Mouse (Mus musculus): Measurements from ENCODE around the gene Sirt7. TPM values are rescaled to one million over a fixed set of nuclear protein-coding genes. Genes with fewer than 3 reads are reported as not detected.
A peak's percentile ranks its signal among the peaks of the same experiment; 100 is the strongest.

The Sirt7 gene
- total RNA-seq, 1 experiment, result 29.4 TPM

GRCm38 (mm10) chr11:120603545-120603944, 21.5 kb downstream of the Sirt7 start:
- TF ChIP-seq HCFC1 (IDR thresholded peaks at IDR 0.05; ENCODE audit: borderline replicate concordance, insufficient read depth, low read length), result no peak
- no peak for TF ChIP-seq ZNF384 (IDR thresholded peaks at IDR 0.05; ENCODE audit: low read depth, low read length)
- TF ChIP-seq MAFK (IDR thresholded peaks at IDR 0.05; ENCODE audit: insufficient read depth, low read depth, low read length), result no peak
- TF ChIP-seq ZC3H11A (IDR thresholded peaks at IDR 0.05; ENCODE audit: borderline replicate concordance, low read depth, low read length), result no peak
- TF ChIP-seq CHD2 (IDR thresholded peaks at IDR 0.05; ENCODE audit: low read depth, low read length), result no peak
- H3K9me3 ChIP-seq (ENCODE audit: control insufficient read depth, insufficient read depth, low read depth, low read length), result no peaks in the 10 kb centered on the region
- H3K36me3 ChIP-seq (ENCODE audit: control insufficient read depth, insufficient read depth, low read length, poor library complexity, severe bottlenecking), result peaks cover 21% of the 10 kb centered on the region
- H3K4me1 ChIP-seq (ENCODE audit: control insufficient read depth in 2 of 2, insufficient read depth in 2 of 2, low read length in 2 of 2, poor library complexity in 1 of 2), result peaks cover 0 to 12% of the 10 kb centered on the region in 2 experiments; a peak in 3 of 4 replicates
- no peak overlapping the region for H3K9ac ChIP-seq (ENCODE audit: insufficient read depth, low read depth, low read length, poor library complexity, severe bottlenecking)
- no peak for DNase-seq (ENCODE audit: low read depth, low spot score)
- in situ Hi-C loops (cut with MboI; ENCODE audit: low sequenced_read_pairs in 2 of 2, unreplicated experiment in 2 of 2), result no loop called here
- no peak overlapping the region for H3K4me3 ChIP-seq (ENCODE audit: insufficient read depth in 1 of 2, low read depth in 1 of 2, low read length in 2 of 2, poor library complexity in 1 of 2, severe bottlenecking in 1 of 2)
- H3K27ac ChIP-seq (ENCODE audit: insufficient read depth, low read depth, low read length, poor library complexity, severe bottlenecking), result no peak overlapping the region

GRCm38 (mm10) chr11:120600716-120601115, 24.3 kb downstream of the Sirt7 start:
- TF ChIP-seq MAFK (IDR thresholded peaks at IDR 0.05; ENCODE audit: insufficient read depth, low read depth, low read length) (no peak), ZNF384 (IDR thresholded peaks at IDR 0.05; ENCODE audit: low read depth, low read length) (no peak), HCFC1 (IDR thresholded peaks at IDR 0.05; ENCODE audit: borderline replicate concordance, insufficient read depth, low read length) (no peak), ZC3H11A (IDR thresholded peaks at IDR 0.05; ENCODE audit: borderline replicate concordance, low read depth, low read length) (no peak), CHD2 (IDR thresholded peaks at IDR 0.05; ENCODE audit: low read depth, low read length) (no peak)
- H3K9me3 ChIP-seq (ENCODE audit: control insufficient read depth, insufficient read depth, low read depth, low read length), result no peaks in the 10 kb centered on the region
- peaks cover 32% of the 10 kb centered on the region for H3K36me3 ChIP-seq (ENCODE audit: control insufficient read depth, insufficient read depth, low read length, poor library complexity, severe bottlenecking)
- DNase-seq (ENCODE audit: low read depth, low spot score), result no peak
- H3K27ac ChIP-seq (ENCODE audit: insufficient read depth, low read depth, low read length, poor library complexity, severe bottlenecking), result no peak overlapping the region
- in situ Hi-C loops (cut with MboI; ENCODE audit: low sequenced_read_pairs in 2 of 2, unreplicated experiment in 2 of 2), result no loop called here
- H3K9ac ChIP-seq (ENCODE audit: insufficient read depth, low read depth, low read length, poor library complexity, severe bottlenecking), result no peak overlapping the region
- H3K4me3 ChIP-seq (ENCODE audit: insufficient read depth in 1 of 2, low read depth in 1 of 2, low read length in 2 of 2, poor library complexity in 1 of 2, severe bottlenecking in 1 of 2), result no peak overlapping the region
- H3K4me1 ChIP-seq (ENCODE audit: control insufficient read depth in 2 of 2, insufficient read depth in 2 of 2, low read length in 2 of 2, poor library complexity in 1 of 2), result peaks cover 4 to 7% of the 10 kb centered on the region in 2 experiments; a peak in 3 of 4 replicates

GRCm38 (mm10) chr11:120598990-120599549, 26.0 kb downstream of the Sirt7 start:
- Histone ChIP-seq H3K9me3 (ENCODE audit: control insufficient read depth, insufficient read depth, low read depth, low read length) (no peaks in the 10 kb centered on the region), H3K36me3 (ENCODE audit: control insufficient read depth, insufficient read depth, low read length, poor library complexity, severe bottlenecking) (peaks cover 42% of the 10 kb centered on the region), H3K9ac (ENCODE audit: insufficient read depth, low read depth, low read length, poor library complexity, severe bottlenecking) (peak overlapping the region; percentile 84), H3K4me3 (ENCODE audit: insufficient read depth in 1 of 2, low read depth in 1 of 2, low read length in 2 of 2, poor library complexity in 1 of 2, severe bottlenecking in 1 of 2) (peak overlapping the region; percentile 74 to 87), H3K4me1 (ENCODE audit: control insufficient read depth in 2 of 2, insufficient read depth in 2 of 2, low read length in 2 of 2, poor library complexity in 1 of 2) (peaks cover 4 to 7% of the 10 kb centered on the region in 2 experiments; a peak in 3 of 4 replicates), H3K27ac (ENCODE audit: insufficient read depth, low read depth, low read length, poor library complexity, severe bottlenecking) (peak overlapping the region; percentile 67; the same call in 1 of the 2 replicates)
- DNase-seq (ENCODE audit: low read depth, low spot score), result no peak
- in situ Hi-C loops (cut with MboI; ENCODE audit: low sequenced_read_pairs in 2 of 2, unreplicated experiment in 2 of 2), result no loop called here
- TF ChIP-seq ZNF384 (IDR thresholded peaks at IDR 0.05; ENCODE audit: low read depth, low read length) (no peak), MAFK (IDR thresholded peaks at IDR 0.05; ENCODE audit: insufficient read depth, low read depth, low read length) (no peak), ZC3H11A (IDR thresholded peaks at IDR 0.05; ENCODE audit: borderline replicate concordance, low read depth, low read length) (no peak), CHD2 (IDR thresholded peaks at IDR 0.05; ENCODE audit: low read depth, low read length) (no peak), HCFC1 (IDR thresholded peaks at IDR 0.05; ENCODE audit: borderline replicate concordance, insufficient read depth, low read length) (no peak)

DNA sequence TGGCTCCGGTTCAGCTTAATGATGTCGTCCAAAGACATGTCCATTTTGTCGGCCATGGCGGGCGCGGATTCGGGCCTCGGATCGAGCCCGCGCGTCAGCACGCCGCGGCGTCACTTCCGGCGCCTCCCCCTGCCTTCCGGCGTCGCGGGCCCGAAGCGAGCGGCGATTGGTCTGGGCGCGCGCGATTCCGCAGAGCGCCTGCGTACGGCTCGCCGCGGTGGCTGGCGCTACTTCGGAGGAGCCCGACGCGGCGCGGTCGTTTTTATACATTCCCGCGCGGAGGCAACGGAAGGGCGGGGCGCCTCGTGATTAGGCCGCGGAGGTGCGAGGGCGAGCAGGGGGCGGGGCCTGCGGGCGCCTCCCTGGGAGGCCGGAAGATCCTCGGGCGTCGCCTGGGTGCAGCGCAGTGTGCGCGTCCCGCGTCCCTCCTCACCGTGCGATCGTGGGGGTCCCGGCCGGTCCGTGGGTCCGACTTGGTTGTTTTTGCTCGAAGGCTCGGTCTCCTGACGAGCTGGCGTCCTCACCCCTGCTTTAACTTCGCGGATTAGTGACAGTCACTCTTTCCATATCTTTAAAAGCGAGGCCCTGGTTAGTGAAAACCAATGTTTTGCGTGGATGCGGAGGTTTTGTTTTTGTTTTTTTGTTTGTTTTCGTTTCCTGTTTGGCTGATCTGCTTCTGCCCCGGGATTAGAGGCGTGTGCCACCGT, 26.6 kb downstream of the Sirt7 start, which contains the start of the genes Alyref and Anapc11:
Gene Alyref (minus strand): TSS at position 83 of the 707 bp plus-strand sequence.
Gene Anapc11 (plus strand): TSS at position 139 of the 707 bp plus-strand sequence.
- H3K27ac ChIP-seq (ENCODE audit: insufficient read depth, low read depth, low read length, poor library complexity, severe bottlenecking), result peak within 1 kb of the TSS; percentile 78
- in situ Hi-C loops (cut with MboI; ENCODE audit: low sequenced_read_pairs in 2 of 2, unreplicated experiment in 2 of 2), result no loop called here
- H3K36me3 ChIP-seq (ENCODE audit: control insufficient read depth, insufficient read depth, low read length, poor library complexity, severe bottlenecking), result peaks cover 43% of the 10 kb centered on the region
- no peak for TF ChIP-seq ZNF384 (IDR thresholded peaks at IDR 0.05; ENCODE audit: low read depth, low read length)
- TF ChIP-seq ZC3H11A (IDR thresholded peaks at IDR 0.05; ENCODE audit: borderline replicate concordance, low read depth, low read length), result no peak
- TF ChIP-seq HCFC1 (IDR thresholded peaks at IDR 0.05; ENCODE audit: borderline replicate concordance, insufficient read depth, low read length), result no peak
- no peak for TF ChIP-seq CHD2 (IDR thresholded peaks at IDR 0.05; ENCODE audit: low read depth, low read length)
- TF ChIP-seq MAFK (IDR thresholded peaks at IDR 0.05; ENCODE audit: insufficient read depth, low read depth, low read length), result no peak
- H3K9me3 ChIP-seq (ENCODE audit: control insufficient read depth, insufficient read depth, low read depth, low read length), result no peaks in the 10 kb centered on the region
- H3K4me1 ChIP-seq (ENCODE audit: control insufficient read depth in 2 of 2, insufficient read depth in 2 of 2, low read length in 2 of 2, poor library complexity in 1 of 2), result peaks cover 4 to 7% of the 10 kb centered on the region in 2 experiments; a peak in 3 of 4 replicates
- H3K9ac ChIP-seq (ENCODE audit: insufficient read depth, low read depth, low read length, poor library complexity, severe bottlenecking), result peak within 1 kb of the TSS; percentile 95
- DNase-seq (ENCODE audit: low read depth, low spot score), result peak; percentile 90
- H3K4me3 ChIP-seq (ENCODE audit: insufficient read depth in 1 of 2, low read depth in 1 of 2, low read length in 2 of 2, poor library complexity in 1 of 2, severe bottlenecking in 1 of 2), result peak within 1 kb of the TSS; percentile 86 to 87
